Mouse (Mus musculus) urinary bladder, adult 2 months (tissue): ENCODE data around the gene Shank2. TPM values are rescaled to one million over a fixed set of nuclear protein-coding genes. Genes with fewer than 3 reads are reported as not detected.

Source experiments
- DNase-seq: peaks from one replicate; pipeline ENCODE4 v3.0.0; 2022; ENCODE audit warnings: low spot score
- polyA plus RNA-seq: library from polyadenylated mRNA; depleted of rRNA; stranded (reverse); fragments of >200 nt; gene quantifications from 2 replicates; pipeline ENCODE4 v1.2.3, GENCODE M21; 2012

Shank2 gene
- polyA plus RNA-seq, 1 experiment, result 5.4 TPM

DNA sequence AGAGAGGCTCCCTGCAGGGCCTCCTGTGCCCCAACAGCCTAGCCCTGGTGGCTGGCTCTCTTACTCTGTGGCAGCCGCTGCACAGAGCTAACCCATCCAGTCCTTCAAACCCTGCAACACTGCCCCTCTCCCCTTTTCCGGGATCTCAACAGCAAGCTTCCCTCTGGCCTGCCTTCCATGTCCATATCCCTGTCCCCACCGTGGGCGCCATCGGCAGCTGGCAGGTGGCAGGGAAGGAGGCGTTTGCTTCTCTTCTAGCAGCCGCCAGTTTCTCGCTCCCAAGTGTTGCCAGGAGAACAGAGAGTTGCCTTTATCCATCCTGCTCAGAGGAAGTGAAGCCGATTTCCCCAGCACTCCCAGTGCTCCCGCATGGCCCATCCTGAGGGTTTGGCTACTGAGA lies 323.9 kb downstream of the Shank2 start:
- DNase-seq, result no peak

DNA sequence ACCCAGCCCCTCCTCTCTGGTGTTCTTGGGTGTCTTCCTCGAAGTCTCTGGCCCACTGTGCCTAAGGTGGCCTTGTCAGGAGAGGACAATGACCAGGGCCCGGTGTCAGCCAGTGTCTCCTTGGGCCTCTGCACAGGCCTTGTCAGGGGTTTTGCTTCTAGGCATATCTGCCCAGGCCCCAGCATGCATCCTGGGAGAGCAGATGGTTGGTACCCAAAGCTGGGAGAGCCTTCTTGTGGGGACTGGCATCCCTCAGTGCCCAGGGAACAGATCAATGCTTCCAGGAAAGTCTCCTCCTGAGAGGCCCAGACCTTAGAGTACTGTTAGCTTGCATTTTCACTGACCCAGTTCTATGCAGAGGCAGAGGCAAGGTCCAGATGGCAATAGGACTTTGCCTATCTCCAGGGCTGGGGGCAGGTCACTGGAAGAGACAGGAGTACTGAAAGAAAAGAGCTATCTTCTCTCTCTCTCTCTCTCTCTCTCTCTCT lies 327.7 kb downstream of the Shank2 start:
- no peak for DNase-seq

DNA sequence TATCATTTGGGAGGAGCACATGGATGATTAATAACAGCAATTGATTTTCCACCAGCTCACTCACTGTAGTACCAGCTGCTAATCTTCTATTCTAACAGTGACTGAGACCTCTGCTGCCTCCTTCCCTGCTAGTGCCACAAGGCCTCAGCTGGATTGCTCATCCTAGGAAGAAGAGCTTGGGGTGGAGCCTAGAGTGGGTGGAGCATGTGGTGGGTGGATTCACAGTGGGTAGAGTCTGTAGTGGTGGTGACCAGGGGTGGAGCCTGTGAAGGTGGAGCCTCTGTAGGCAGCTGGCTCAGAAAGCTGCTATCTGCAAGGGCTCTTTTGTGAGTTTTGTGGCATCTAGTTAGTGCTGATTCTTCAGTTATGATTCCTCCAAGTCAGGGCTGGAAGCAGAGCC lies 334.9 kb downstream of the Shank2 start:
- no peak for DNase-seq

GRCm38 (mm10) chr7:144338694-144339093 lies 337.0 kb downstream of the Shank2 start:
- no peak for DNase-seq

- DNase-seq, result no peak
Measured at GRCm38 (mm10) chr7:144340376-144340775, 338.6 kb downstream of the Shank2 start.

- no peak for DNase-seq
Measured at GRCm38 (mm10) chr7:144366133-144366532, 364.4 kb downstream of the Shank2 start.

DNA sequence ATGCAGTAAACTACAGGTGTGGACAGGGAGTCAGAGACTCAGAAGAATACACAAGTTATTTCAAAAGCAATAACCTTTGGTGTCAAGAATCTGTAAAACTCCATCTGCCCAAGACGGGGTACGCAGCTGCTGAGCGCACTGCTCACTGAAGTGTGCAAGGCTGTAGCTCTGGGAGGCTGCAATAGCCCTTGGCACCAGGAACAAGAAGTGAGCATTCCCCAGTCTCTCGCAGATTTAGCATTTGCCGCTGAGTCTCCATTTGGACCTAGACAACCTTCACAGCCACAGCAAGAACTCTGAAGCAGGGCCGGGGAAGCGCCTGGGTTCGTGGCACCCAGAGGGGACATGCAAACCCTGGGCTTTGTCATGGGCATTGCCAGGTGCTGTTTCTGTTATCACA lies 371.3 kb downstream of the Shank2 start:
- DNase-seq, result no peak

DNA sequence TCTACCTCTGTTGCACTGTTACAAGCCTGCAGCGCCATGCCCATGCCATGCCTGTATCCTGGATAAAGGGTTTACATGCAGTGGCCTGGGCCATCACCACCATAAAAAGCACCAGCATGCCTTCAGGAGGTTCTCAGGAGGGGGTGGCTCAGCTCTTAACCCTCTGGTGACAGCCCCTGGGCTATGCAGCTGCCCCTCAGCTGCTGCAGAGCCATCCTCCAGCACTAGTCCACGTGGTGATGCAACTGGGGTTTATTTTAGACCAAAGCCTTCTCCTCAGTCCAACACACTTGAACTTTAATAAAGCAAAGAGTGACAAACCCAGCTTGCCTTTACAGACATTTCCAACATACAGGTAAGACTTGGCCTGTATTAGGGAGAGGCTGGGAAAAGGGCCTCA lies 373.8 kb downstream of the Shank2 start:
- DNase-seq, result no peak

DNA sequence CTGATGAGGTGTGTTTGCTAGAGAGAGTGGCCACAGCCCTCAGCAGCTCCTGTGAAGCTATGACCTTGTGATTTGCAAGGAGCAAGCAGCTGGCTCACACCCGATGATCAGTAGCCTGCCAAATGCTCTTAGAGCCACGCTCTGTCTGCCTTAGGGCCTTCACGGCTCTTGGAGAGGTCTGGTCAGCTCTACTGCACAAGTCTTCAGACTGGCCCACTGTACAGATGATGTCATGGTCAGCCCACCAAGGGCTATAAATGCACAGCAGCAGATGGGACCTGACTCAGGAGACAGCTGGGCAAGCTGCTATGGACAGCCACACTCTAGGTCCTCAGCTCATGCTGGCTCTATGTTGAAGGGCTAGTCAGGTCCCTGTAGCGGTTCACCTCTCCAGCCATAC lies 376.5 kb downstream of the Shank2 start:
- no peak for DNase-seq

DNA sequence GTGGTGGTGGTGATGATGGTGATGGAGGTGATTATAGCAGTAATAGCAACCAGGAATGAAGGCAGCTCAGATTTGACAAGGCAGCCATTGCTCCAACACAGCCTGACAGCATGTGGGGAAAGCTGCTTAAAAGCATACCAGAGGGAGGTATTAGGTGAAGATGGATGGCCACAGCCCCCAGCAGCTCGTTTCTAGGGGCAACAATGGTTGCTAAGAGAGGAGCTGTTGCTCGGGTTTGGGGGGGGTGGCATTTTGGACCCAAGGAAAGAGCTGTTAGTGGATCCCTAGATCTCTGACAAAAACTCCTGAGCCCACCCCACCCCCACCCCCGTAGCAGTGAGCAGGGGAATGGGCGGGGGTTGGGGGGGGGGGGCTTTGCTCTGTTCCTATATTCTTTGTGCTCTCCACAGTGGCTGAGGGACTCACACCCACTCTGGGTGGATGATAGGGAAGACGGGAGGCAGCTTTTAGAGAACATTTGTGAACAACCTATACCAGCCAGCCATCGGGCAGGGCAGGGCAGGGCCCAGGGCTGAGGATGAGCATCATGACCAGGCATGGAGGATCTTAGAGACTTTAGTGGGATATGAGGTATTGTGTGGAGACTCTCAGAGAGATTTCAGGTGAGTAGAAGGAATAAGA lies 377.6 kb downstream of the Shank2 start:
- no peak for DNase-seq

DNA sequence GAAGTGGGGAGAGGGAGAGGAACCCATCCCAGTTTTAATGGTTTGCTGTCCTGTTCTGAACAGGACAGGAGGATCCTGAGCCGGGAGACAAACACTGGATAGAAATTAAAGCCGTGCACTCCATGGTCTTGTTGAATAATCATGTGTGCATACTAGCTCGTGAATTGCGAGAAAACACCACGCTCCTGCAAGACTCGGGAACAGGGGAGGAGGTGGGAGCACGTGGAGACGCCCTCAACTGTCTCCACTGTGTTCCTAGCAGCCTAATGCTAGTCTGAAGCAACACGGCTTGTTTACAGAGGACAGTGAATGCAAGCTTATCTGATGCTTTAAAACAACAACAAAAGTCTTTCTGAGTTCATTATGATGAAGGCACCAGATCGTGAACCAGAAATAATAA lies 379.9 kb downstream of the Shank2 start:
- DNase-seq, result no peak

GRCm38 (mm10) chr7:144387537-144387936 lies 385.8 kb downstream of the Shank2 start:
- DNase-seq, result no peak

DNA sequence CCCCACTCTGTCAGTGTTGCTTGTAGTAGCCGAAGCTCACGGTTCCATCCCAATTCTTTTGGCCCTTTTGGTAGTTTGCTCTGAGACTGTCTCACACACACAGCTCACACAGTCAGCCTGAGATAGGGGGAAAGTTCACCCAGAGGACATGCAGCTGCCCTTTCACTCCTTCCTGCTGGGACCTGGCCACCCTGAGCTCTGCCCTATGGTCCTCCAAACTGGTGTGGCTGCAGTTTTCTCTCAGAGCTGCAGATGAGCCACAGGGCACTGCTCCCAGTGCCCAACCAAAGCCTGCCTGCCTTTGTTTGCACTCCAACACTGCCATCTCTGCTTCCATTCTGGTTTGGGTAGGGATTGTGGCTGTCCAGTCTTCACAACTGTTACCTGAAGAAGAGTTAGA lies 388.0 kb downstream of the Shank2 start:
- DNase-seq, result no peak

DNA sequence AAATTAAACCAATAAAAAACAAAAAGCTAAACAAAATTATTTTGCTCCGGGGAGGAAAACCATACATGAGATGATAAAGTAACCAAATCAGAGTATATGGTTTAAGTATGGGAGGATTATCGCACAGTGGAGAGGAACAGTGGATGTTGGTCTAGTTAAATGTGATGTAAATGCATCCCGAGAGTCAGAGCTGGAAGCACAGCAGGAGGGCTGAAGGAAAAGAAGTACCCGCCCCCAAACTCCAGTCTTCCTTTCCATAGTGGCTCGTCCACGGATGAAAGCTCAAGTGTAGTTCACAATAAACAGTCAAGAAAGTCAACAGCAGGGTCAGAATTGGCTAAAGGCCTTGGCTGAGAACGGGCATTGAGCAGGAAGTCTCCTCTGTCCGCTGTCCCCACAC lies 388.9 kb downstream of the Shank2 start:
- DNase-seq, result no peak

DNA sequence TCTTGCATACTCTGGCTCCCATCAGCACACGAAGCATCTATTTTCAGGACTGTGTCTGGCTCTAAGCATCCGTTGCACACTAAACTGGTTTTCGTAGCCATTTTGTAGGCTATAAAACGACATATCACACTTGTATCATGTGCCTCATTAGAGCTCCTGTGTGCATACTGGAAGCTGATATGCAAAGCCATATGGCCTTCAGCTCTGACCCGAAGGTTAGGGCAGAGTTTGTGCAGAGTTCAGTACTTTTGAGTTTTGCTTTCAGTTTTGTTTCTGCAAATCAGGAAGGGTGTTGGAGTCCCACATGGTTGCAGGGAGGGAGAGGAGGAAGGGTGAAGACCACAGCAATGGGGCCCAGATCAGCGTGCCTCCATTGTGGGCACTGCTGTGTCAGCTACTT lies 390.0 kb downstream of the Shank2 start:
- no peak for DNase-seq

DNA sequence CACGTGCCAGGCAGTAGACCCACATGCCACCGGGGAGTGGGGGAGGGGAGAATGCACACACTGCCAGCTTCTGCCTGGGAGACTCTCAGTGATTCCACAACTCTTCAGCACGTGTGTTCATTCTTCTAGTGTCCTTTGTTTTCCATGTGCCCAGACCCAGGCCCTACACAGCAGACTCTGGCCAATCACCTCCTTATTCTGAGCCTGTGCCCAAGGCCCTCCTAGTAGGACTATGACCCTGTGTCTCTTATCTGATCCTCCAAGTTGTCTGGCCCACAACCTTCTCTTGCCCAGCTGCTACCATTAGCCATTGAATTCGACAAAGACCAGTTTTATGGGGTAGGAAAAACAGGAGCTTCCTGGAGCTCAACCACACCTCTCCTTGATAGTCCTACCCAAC lies 400.8 kb downstream of the Shank2 start:
- DNase-seq, result no peak

GRCm38 (mm10) chr7:144407675-144408074 lies 405.9 kb downstream of the Shank2 start:
- no peak for DNase-seq

- no peak for DNase-seq
Measured at GRCm38 (mm10) chr7:144408464-144409000, 406.8 kb downstream of the Shank2 start.

- no peak for DNase-seq
Measured at GRCm38 (mm10) chr7:144409682-144410081, 408.0 kb downstream of the Shank2 start.

- DNase-seq, result no peak
Measured at GRCm38 (mm10) chr7:144411967-144412906, 410.5 kb downstream of the Shank2 start.

DNA sequence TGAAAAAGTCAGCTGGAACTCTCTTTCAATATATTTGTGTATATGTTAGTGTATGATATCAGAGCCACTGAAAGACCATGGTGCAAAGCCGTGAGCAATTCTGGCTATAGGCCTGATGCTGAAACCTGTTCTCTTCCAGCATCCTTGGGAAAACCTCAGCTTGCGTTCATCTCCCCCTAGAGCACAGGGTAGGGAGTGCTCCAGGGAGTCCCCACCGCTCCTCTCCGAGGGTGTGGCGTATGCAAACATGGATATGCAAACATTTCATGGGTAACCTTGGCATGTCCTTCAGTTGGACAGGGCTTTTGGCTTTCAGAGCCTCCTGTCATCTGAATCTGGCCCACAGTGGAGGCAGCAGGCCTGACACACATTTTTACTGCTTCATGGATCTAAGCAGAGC lies 412.9 kb downstream of the Shank2 start:
- no peak for DNase-seq

DNA sequence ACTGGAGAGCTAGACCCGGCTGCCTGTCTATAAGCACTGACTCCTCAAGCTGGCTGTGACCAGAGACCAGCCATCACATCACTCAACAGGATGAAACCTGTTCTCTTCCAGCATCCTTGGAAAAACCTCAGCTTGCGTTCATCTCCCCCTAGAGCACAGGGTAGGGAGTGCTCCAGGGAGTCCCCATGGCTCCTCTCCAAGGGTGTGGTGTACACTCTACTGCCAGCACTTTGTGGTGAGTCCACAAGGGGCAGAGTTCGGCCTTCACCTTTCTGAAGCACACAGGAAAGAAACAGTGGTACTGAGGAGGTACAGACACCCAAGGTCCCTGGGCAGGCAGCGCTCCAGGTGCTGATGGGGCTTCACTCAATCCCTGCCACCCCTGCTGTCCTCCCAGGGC lies 414.1 kb downstream of the Shank2 start:
- DNase-seq, result no peak

GRCm38 (mm10) chr7:144417234-144417633 lies 415.5 kb downstream of the Shank2 start:
- DNase-seq, result no peak
